Mouse (Mus musculus): ENCODE measurements around the gene Akt3.

Gene Akt3

DNA sequence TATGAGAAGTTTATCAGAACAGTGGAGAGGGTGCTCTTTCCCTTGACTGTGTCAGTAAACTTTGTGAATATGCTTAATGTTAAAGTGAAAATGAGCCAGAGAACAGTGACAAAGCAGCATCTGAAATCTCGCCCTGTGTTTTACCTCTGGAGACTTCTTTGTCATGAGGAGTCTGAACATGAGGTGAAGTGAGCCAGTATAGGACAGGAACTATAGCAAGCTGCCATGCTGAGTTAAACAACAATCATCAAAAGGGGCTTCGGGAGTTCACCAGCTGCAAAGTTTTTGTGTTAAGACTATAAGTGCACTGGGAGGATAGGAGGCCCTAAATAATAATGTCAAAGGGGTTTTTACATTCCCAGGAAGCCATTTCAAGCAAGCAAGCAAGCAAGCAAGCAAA is 71.3 kb downstream of the Akt3 start:
- DNase-seq (ENCODE audit: low spot score): no peak

DNA sequence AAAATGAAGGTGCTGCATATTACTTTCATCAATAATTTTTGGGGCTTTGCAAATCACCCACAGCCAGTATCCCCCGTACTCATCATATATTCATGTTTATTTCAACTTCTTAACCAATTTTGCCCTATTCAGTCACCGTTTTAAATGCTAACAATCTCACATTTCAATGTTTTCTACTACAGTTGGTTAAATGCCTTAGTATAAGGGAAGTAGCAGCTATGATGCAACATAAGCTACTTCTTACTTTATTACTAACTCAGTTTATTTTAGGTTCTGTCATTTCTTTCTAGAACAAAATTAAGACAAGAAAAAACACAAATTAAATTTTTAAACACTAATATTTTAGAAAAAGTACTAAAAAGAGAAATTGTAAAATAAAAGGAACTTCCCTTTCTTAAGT is 78.4 kb downstream of the Akt3 start:
- no peak for DNase-seq (ENCODE audit: low spot score)

DNA sequence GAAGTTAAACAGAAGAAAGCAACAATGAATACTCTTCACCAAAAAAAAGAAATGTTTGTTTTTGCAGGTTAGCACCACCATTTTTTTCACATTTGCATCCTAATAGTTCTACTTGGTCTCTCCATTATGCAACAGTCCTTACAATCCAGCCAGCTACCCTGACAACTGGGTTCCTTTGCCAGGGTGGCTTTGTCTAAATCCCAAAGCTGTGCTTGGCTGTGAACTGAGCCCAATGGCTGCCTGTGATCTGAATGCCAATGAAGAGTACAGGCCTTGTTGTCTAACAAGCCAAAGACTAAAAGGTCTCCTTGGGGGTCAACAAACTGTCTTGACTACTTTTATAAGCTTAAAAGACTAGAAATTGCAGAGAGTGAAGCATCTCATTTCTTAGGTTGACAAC is 82.6 kb downstream of the Akt3 start:
- DNase-seq (ENCODE audit: low spot score): no peak

DNA sequence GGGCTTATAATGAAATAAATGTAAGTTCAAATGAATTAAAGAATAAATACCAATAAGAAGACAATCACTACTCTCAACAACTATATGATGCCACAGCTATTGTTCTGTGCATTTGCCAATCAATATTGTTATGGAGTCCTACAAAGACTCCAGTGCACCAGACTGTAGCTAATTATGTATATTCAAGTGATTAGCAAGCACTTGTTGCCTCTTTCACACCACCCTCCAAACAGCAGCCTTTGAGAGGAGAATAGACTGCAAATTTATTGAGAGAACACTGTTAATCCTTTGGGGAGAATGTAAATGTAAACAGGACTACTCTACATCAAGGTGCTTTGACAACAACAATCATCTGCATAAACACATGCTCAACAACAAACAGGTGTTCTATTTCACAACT is 86.7 kb downstream of the Akt3 start:
- no peak for DNase-seq (ENCODE audit: low spot score)

DNA sequence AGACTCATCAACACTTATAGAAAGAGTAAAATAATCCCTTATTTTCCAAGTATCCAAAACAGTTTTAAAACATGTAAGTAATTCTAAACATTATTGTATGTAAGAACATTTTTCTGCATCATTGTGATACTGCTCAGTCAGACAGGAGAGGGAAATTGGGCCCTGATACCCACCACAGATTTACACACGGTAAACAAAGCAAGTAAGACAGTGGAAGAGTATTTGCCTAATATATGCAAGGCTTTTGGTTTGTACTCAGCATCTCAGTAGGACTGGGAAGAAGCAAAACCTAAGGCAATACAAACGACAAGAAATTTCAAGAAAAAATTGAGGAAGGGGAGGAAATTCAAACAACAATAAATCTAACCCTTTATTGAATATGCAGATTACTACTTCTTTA is 92.2 kb downstream of the Akt3 start:
- no peak for DNase-seq (ENCODE audit: low spot score)

DNA sequence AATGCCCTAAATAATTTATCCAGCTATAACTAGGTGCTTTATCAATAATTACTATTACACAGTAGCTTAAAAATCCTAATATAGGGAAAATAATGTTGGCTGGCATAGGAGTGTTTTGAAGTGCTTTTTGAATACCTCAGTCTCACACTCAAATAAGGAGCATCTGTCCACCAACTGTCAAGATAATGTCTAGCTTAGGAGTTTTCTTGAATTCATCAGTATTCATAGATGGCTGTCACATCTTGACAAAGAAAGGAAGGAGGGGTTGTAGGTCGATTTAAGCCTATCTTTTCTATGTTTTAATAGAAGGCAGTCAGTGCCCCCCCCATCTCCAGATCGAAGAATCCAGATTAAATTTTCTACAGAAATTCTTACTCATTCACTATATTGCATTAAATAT is 92.7 kb downstream of the Akt3 start:
- DNase-seq (ENCODE audit: low spot score): no peak

DNA sequence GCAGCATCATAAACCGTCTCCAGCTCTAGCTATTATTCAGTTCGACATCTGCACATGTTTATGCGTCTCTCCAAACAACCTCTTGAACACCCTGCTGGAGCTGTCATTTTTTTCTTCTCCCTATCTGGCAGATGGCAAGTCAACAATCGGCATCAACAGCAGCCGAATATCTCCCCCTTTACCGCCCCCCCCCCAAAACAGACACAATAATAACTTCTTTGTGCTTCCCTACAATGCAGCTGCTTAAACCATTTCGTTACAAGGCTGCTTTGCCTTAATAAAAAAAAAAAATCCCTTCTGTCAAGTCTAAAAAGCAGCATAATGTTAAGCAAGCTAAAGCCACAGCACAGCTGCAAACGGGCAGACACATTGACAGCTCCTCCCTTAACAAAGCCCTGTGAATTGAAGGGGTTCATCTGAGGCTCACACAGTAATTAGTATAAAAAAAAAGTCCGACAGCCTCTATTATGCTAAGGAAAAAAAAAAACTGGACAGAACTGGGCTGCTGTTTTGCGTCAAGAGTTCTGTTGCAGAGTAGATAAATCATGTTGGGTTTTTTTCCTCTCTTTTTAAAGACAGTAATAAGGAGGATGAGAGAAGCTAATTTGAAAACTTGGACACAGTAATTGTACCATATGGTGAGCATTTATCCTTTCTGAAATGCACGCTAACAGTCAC is 107.5 kb downstream of the Akt3 start:
- no peak for DNase-seq (ENCODE audit: low spot score)

DNA sequence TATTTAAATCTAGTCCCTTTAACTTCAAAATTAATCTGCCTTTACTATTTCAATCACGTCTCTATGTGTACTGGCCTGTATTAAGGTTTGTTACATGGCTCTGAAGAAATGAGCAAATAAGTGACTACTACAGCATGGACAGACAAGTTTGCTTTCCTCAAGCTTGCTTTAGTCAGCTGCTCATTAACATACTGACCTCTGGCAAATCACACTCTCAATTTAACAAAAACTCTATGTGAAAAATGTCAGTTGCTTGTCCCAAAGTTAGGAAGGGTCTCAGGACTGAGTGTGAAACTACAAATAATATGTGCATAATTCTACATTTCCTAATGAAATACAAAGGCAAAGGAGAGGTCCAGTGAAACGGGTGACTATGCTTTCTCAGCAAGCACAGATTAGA is 109.3 kb downstream of the Akt3 start:
- no peak for DNase-seq (ENCODE audit: low spot score)

DNA sequence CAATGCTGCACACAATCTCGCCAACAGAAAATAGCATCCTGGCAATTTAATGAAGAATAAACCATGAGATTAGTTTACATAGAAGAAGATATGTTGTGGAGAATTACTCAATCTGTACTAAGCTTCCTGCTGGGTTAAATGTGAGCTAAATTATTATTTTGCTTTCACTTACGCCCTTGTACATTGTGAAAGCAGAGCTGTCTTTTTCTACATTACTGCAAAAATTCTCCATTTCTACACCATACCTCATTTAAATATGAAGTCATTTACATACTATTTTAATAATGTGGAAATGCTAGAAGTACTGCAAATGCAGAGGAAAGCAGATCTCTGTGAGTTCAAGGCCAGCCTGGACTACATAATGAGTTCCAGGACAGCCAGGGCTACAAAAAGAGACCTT is 116.5 kb downstream of the Akt3 start:
- no peak for DNase-seq (ENCODE audit: low spot score)

DNA sequence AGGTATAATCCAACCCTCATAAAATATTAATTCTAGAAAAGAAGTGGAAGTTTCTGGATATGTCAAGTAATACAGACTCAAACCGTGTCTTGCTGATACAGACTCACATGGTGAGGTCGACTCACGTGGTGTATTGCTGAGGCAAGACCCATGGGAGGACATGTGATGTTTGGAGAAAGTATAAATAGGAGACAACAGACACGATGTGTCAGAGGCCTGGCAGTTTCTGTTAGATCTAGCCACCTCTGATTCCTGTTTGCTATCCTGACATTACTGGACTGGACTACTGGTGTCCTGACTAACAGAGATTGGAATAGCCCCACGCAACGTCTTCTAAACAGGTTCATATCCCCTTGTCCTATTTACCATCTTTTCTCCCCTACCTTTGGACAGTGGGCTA is 118.4 kb downstream of the Akt3 start:
- DNase-seq (ENCODE audit: low spot score): no peak

DNA sequence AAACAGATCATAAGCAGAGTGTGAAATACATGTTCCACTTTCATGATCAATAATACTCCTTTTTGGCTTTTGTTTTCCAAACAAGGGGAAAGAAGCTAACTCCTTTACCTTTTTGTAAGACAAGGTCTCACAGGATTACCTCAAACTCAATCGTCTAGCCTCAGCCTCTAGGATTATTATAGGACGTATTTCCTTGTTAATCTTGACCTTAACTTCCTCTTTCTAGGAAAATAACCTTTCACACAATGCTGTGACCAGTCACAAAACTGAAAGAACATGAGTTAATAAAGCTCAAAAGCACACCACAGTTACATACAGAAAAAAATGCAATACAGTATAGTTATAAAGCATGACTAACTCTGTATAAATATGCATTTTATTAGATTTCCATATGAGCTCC is 126.5 kb downstream of the Akt3 start:
- DNase-seq (ENCODE audit: low spot score): no peak

DNA sequence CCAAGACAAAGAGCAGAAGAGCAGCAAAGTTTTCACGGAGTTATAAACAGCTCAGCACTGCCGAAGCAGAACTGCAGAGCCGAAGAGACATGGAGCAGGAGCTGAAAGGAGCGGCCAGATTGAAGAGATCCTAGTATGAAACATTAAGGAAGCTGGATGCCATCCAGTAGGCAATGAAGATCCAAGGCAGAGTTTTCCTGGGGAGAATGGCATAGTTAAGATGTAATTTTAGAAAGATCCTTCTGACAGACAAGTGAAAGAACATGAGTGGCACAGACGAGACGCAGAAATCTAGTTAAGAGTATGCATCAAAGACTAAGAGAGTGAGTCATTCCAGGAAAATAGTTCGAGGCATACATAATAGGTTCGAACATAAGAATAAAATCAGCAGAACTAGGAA is 131.3 kb downstream of the Akt3 start:
- DNase-seq (ENCODE audit: low spot score): no peak

DNA sequence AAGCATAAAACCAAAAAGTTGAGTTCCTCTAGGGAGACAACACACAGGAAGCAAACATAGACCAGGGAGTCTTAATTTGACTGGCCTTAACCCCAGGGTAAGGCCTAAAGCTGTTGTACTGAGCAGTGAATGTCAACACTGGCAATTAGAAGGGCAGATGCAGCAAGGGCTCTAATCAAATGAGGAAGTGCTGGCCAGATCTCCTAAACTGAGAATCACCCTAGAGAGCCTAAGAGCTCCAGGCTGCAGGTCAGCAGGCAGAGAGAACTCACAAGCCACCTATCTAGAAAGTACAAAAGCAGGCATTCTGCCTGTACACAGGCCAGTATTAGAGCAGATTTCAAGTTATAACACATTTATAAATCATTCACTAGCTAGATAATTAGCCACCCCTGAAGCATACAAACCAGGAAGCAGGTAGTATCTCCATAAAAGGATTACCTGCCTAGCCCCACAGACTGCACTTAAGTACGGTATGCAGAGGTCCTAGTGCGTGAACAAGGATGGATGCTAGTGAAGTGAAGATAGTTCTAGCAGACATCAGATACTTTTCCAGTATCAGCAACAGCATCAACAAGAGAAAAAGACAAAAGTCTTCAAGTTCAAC is 147.2 kb downstream of the Akt3 start:
- no peak for DNase-seq (ENCODE audit: low spot score)

DNA sequence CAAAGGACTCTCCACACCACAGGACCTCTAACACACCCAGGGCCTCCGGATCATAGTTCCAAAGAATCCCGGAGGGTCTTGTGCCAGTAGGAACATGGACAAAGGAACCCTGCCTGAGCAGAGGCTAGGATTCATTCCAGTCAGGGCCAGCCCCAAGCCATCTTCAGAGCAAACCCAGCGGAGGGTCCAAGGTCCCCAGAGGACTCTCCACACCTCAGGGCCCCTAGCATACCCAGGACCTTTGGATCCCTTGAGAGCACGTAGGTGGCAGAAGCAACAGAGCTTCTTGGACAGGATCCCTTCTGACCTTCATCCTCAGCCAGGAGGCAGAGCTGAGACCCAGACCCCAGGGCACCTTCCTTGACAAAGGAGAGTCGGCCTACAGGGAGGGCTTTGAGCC is 167.5 kb downstream of the Akt3 start:
- DNase-seq (ENCODE audit: low spot score): no peak

DNA sequence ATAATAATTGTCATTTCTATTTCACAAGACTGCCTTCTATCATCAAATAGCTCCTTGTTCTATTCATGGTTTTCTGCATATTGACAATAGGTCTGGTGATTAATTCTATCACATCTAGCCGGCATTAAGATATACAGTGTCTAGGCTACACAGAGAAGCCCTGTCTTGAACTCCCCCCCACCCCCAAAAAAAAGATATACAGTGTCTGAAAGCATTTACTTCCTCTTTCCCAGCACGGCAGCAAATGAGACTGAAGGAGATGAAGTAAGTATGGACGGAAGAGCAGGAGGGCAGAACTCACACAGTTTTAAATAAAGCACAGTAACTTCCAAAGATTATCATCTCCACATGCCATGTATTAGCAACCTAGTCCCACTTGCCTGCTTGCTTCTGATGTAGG is 168.5 kb downstream of the Akt3 start:
- no peak for DNase-seq (ENCODE audit: low spot score)

DNA sequence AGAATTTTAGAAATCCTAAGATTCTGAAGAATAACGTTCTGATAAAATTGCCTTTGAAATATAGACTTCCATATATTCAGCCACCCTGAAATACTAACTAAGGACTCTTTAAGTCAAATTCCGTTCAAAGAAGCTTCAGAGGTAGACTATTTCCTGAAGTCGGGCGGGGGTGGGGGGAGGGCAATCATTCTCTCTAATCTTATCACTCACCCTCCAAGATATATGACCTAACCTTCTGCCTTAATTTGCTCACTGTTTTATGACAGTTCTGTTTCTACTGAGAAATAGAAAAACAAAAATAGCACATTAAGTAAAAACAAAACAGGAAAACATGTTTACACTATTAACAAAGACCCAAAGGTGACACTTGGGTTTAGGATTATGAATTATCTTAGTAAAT is 169.0 kb downstream of the Akt3 start:
- no peak for DNase-seq (ENCODE audit: low spot score)

DNA sequence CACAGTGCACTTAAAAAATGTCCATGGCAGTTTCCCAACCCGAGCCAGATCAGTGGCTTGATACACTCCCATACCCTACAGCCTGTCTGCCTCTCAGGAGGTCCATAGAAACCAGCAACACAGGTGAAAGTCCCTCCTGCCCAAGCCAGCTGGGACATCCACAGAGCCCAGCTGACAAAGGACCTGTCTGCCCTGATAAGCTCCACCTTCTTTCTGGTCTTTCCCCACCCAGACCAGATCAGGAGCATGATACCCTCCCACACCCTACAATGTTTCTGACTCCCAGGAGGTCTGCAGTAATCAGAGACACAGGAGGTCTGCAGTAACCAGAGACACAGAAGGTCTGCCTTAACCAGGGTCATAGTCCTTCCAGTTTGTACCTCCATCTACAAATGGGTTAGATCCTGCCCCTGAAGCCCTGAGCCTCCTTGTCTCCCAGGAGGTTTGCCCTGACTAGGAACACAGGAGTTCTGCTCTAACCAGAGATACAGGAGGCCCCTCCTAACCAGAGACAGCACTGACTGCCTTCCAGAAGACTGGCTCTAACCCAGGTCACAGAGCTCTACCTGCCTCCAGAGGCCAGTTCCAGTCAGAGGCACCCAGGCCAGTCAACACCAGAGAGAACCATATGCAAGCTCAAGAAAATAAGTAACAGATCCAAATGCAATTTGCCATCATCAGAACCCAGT is 175.9 kb downstream of the Akt3 start:
- no peak for DNase-seq (ENCODE audit: low spot score)

DNA sequence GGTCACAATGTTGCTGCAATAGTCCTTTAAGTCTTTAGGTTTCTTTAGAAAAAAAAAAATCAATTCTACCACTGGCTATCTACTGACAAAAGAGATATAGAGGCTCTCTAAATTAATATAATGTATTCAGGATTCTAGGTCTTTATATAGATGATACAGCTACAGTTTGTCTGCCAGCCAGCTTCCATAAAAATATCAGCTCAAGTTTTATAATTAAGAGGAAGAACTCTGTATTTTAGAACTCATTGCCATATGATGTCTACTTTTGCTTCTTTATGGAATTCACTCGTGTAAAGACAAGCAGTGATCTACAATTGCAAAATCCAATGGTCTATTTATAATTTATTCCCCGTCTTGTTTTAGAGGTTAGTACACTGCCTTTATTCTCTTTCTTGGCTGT is 188.8 kb downstream of the Akt3 start:
- no peak for DNase-seq (ENCODE audit: low spot score)

DNA sequence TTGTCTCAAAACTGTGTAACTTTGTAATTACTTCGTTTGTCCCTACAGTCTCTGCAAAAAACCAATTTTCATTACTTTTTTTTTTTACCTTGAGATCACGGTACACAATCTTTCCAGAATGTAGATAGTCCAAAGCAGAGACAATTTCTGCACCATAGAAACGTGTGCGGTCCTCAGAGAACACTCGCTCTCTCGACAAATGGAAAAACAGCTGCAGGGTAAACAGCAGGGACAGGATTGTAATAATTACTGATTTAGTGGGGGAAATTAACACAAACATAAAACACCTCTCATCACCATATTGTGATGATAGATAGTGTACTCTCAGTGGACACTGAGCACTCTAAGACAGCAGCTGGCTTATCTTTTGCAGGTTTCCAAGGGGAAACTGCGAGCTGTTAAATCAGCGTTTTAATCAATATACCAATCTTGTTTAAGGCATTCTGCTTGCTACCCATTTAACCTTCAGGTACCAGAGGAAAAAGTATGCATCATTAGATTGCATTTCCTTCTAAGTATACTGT is 190.8 kb downstream of the Akt3 start:
- no peak for DNase-seq (ENCODE audit: low spot score)

DNA sequence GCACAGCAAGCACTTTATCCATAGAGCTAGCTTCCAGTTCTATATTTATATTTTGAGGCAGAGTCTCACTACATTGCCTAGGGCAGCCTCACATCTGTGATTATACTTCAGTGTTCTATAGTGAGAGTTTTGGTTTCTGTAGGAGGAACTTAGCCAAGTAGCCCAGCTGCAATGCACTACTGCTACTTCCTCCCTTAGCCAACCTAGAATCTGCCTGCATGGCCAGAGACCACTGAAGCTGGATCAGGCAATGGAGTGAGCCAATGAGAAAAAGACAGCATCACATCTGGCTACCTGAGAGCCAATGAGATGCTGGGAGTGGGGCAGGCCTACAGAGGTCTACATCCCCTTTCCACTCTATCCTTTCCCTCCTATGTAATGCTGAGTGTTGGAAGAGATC is 192.3 kb downstream of the Akt3 start:
- DNase-seq (ENCODE audit: low spot score): no peak

DNA sequence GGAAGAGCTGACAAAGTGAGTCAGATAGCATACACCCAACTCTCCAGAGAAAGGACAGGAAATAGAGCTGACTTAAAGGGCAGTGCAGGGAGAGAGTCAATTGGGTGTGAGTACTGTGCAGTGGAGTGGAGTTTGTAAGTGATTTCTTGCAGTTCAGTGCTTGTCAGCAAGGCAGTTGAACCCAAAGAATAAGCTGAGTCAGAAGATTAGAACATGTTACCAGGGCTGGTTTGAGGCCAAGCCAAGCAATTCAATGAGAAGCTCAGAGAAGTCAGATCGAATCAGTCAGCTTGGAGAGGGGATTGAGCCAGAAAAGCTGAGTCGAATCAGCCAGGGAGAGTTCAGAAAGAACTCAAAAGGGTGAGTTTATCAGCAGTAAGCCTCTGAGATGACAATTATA is 196.2 kb downstream of the Akt3 start:
- DNase-seq (ENCODE audit: low spot score): no peak

DNA sequence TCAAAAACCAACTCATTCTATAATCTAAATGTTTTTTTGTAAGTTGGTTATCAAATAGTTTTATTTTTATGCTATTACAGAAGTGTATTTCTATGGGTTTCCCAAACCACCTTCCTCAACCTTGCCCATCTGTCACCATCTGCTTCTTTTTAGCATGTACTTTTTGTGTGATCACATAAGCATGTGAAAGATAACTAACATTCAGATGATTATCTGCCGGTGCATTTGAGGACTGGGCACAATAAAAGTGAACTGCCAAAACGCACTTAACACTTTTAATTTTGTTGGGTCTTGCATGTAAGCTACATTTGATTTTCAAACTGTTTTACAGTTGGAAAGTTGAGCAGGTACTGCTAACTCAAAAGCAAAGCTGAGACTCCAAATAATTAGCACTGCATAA is 203.1 kb downstream of the Akt3 start:
- DNase-seq (ENCODE audit: low spot score): no peak

DNA sequence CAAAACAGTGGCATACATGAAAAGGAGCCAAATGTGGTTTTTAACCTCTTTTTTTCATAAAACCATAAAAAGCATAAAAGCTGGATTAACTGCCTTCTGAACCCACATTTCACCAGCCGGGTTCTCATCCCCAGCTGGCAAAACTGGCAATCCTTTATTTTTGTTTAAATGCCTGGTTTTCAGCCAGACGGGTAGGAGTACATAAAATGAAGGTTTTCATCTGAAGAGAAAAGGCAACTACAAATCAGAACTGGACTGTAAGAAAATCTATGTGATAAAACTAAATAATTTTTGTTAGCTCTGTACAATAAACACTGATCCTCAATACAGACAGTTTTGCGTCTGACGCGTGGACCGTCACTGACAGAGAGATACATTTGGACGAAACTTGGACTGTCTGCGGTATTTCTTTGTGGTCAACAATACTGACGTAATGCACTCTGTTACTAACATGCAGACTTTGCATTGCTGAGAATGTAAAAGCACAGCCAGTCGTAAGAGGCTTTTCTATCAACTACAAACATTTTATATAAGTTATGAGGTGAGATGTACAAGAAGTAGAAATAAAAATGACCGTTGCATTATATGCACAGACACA is 206.5 kb downstream of the Akt3 start:
- DNase-seq (ENCODE audit: low spot score): no peak

Measured in testis, postnatal 10 days (tissue).